Mouse (Mus musculus) left cerebral cortex, adult 2 months (tissue): ENCODE results near the gene Asap2. TPM values are rescaled to one million over a fixed set of nuclear protein-coding genes. Genes with fewer than 3 reads are reported as not detected.

Experiments
- DNase-seq, 2 experiments: peaks; one replicate each; pipeline ENCODE4 v3.0.0; 2021 to 2022; ENCODE audit warnings: low spot score in 2 of 2, mixed read lengths in 1 of 2; ENCODE audit errors: extremely low spot score in 1 of 2
- H3K27ac ChIP-seq: fragments of 200-600 bp; 2 replicates; pipeline ENCODE4 v1.8.1; 2022
- H3K4me3 ChIP-seq: fragments of 200-600 bp; 2 replicates; pipeline ENCODE4 v1.8.1; 2022
- CTCF ChIP-seq: fragments of 200-600 bp; IDR thresholded peaks from 2 replicates; pipeline ENCODE4 v1.8.1; 2022; ENCODE audit warnings: antibody characterized with exemption, mild to moderate bottlenecking, moderate library complexity
- intact Hi-C: fragments of 180-260 bp; cut with DNase I; formaldehyde crosslinking; loops from one replicate; pipeline ENCODE4 v1.15.1; 2025
- total RNA-seq, 2 experiments: library from RNA; stranded (reverse); gene quantifications; 2 replicates each; pipeline ENCODE4 v1.2.3; 2021

The Asap2 gene
- total RNA-seq, 2 experiments from 2014 or later: 41.7 TPM

GRCm38 (mm10) chr12:21312201-21312600 is 321.9 kb downstream of the Asap2 start:
- no peak for TF ChIP-seq CTCF
- H3K4me3 ChIP-seq: no peak overlapping the region
- DNase-seq: no peak
- no peak overlapping the region for H3K27ac ChIP-seq
- intact Hi-C loops: loop anchor here (10.0 kb wide), 1 partner anchor 387 kb away; no protein-coding TSS in a partner anchor

- intact Hi-C loops: loop anchor here (1.0 to 10.0 kb wide), 3 partner anchors 30 to 391 kb away; partner anchors contain the start of genes Adam17 and Itgb1bp1
- no peak for TF ChIP-seq CTCF
- peak; percentile 80 for DNase-seq
- Histone ChIP-seq H3K27ac (peak within 1 kb of the TSS; percentile 82), H3K4me3 (peak within 1 kb of the TSS; percentile 70)
These were observed 325.9 kb downstream of the Asap2 start, which contains the start of gene Iah1 for GRCm38 (mm10) chr12:21315923-21316868. Gene Iah1, plus strand, starts transcription at chr12:21316389.

- Histone ChIP-seq H3K4me3 (peak overlapping the region; percentile 70), H3K27ac (no peak overlapping the region)
- TF ChIP-seq CTCF: no peak
- intact Hi-C loops: loop anchor here (1.0 to 10.0 kb wide), 3 partner anchors 31 to 392 kb away; partner anchors contain the start of genes Adam17 and Itgb1bp1
- DNase-seq: no peak
These were observed 326.6 kb downstream of the Asap2 start for GRCm38 (mm10) chr12:21316869-21317265.

GRCm38 (mm10) chr12:21318143-21318895 is 328.1 kb downstream of the Asap2 start:
- Histone ChIP-seq H3K4me3 (no peak overlapping the region), H3K27ac (no peak overlapping the region)
- intact Hi-C loops: loop anchor here (5.0 to 10.0 kb wide), 2 partner anchors 54 to 394 kb away; partner anchors contain the start of gene Adam17
- peak; percentile 54 to 62 for DNase-seq
- TF ChIP-seq CTCF: peak; percentile 86
